Mouse (Mus musculus) adrenal gland, postnatal 0 days (tissue): ENCODE data around the gene Mical3. TPM values are rescaled to one million over a fixed set of nuclear protein-coding genes. Genes with fewer than 3 reads are reported as not detected.

Experiments used
- polyA plus RNA-seq: library from polyadenylated mRNA; unstranded; fragments of >200 nt; fragmentation: Nextera tagmentation; extraction: Ambion mirVana; gene quantifications from 2 replicates; pipeline ENCODE4 v1.2.1, GENCODE M21; 2015

Gene Mical3
- polyA plus RNA-seq = 6.7 and 8.1 TPM in 2 replicates

GRCm38 (mm10) chr6:121130773-121131172 is at the start of gene Mical3:
Gene Mical3 (minus strand): TSS chr6:121130999.

GRCm38 (mm10) chr6:120916074-120916971 is 214.5 kb downstream of the Mical3 start, which contains the start of gene Bid:
Gene Bid (minus strand): TSS chr6:120916853.

Other genes with a start within 250 kb of the Mical3 start
- gene Bid, start 214.1 kb downstream of the Mical3 start, polyA plus RNA-seq = 12.2 and 19.8 TPM in 2 replicates
- gene Pex26, start 52.7 kb upstream of the Mical3 start, polyA plus RNA-seq = 4.0 and 5.6 TPM in 2 replicates
- gene Tuba8, start 79.7 kb upstream of the Mical3 start, polyA plus RNA-seq = 1.3 and 2.5 TPM in 2 replicates
- 8.4 and 11.6 TPM in 2 replicates for gene Usp18, start 114.9 kb upstream of the Mical3 start, polyA plus RNA-seq
- gene Slc6a13, start 169.2 kb upstream of the Mical3 start, polyA plus RNA-seq = 2.7 and 3.7 TPM in 2 replicates
- 0.72 and 1.4 TPM in 2 replicates for gene Slc6a12, start 212.1 kb upstream of the Mical3 start, polyA plus RNA-seq